Mouse (Mus musculus) small intestine, adult 2 months (tissue): ENCODE data around the gene Mast1.

Experiments used
- CTCF ChIP-seq: fragments of 200-500 bp; IDR thresholded peaks from 2 replicates; pipeline ENCODE4 v1.5.1; 2012; ENCODE audit warnings: low read depth, mild to moderate bottlenecking, control low read depth, inconsistent platforms, low read length, moderate library complexity, mixed read lengths; ENCODE audit not compliant: insufficient replicate concordance, insufficient read length; ENCODE audit errors: extremely low read depth
- POLR2A ChIP-seq: fragments of 200-500 bp; IDR thresholded peaks from 2 replicates; pipeline ENCODE4 v1.6.1; 2012; ENCODE audit warnings: low read depth, mild to moderate bottlenecking, control low read depth, inconsistent platforms, low read length, moderate library complexity

DNA sequence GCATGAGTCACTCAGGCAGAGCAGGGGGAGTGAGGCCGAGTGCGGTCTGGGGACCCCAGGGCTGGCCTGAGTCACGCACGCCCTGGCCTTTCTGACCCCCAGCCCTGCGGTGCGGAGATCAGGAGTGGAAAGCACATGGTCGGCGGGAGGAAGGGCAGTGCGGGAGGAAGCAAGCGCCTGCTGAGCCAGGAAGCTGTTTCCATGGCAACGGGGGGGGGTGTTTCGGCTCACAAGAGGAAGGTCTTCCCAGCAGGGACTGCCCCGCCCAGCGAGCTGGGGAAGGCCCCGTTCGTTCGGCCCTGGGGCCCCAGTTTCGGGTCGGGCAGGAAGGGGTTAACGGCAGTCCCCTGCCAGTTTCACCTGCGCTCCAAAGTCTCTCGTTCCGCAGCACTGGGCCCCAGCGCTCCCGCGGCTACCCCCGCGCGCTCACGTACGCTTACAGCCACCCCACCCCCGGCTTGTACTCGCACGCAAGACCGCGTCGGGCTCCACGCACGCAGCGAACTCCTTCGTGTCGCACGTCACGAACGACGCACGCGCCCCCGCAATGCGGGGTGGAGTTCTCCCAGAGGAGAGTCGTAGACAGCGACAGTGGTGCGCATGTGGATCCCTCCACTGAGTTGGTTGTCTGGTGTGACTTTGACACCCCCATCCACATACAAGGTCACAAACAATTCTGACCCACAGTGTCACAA, 48.7 kb upstream of the Mast1 start:
- TF ChIP-seq CTCF (no peak), POLR2A (no peak; the same call in 1 of the 2 replicates)
